Mouse (Mus musculus) hindbrain, embryonic 14.5 days (tissue): ENCODE results near the gene Shisa5. TPM values are rescaled to one million over a fixed set of nuclear protein-coding genes. Genes with fewer than 3 reads are reported as not detected.

Experiments used
- ATAC-seq: fragments of 200-750 bp; cut with Nextera tagmentation; 2 replicates; pipeline ENCODE4 v1.8.0; 2017; ENCODE audit warnings: moderate number of reproducible peaks, mild to moderate bottlenecking, moderate TSS enrichment, moderate library complexity; ENCODE audit not compliant: low FRiP score
- DNase-seq: peaks from one replicate; pipeline ENCODE4 v3.0.0-alpha.2; 2015; ENCODE audit warnings: low spot score
- H3K27ac ChIP-seq: fragments of 300-500 bp; sonication (generic); 2 replicates; pipeline ENCODE4 v1.5.1; 2014; ENCODE audit warnings: mild to moderate bottlenecking, moderate library complexity
- H3K27me3 ChIP-seq: fragments of 300-500 bp; sonication (generic); 2 replicates; pipeline ENCODE4 v1.6.1; 2014; ENCODE audit warnings: mild to moderate bottlenecking, low read length, mixed read lengths; ENCODE audit not compliant: control insufficient read depth, insufficient read depth
- H3K36me3 ChIP-seq: fragments of 300-500 bp; sonication (generic); replicated peaks from 2 replicates; pipeline ENCODE4 v1.6.1; 2014; ENCODE audit not compliant: control insufficient read depth, insufficient read depth
- H3K4me1 ChIP-seq: fragments of 300-500 bp; sonication (generic); replicated peaks from 2 replicates; pipeline ENCODE4 v1.6.1; 2014; ENCODE audit warnings: antibody characterized with exemption, low read length, mixed read lengths; ENCODE audit not compliant: control insufficient read depth, insufficient read depth
- H3K4me2 ChIP-seq: fragments of 300-500 bp; sonication (generic); replicated peaks from 2 replicates; pipeline ENCODE4 v1.6.1; 2014; ENCODE audit warnings: mild to moderate bottlenecking, moderate library complexity
- H3K4me3 ChIP-seq: fragments of 300-500 bp; sonication (generic); replicated peaks from 2 replicates; pipeline ENCODE4 v1.5.1; 2014; ENCODE audit warnings: mild to moderate bottlenecking, low read length
- H3K9ac ChIP-seq: fragments of 300-500 bp; sonication (generic); 2 replicates; pipeline ENCODE4 v1.6.1; 2014
- H3K9me3 ChIP-seq: fragments of 300-500 bp; sonication (generic); 2 replicates; pipeline ENCODE4 v1.6.1; 2016; ENCODE audit warnings: low read length; ENCODE audit not compliant: control insufficient read depth
- WGBS: fragments of 180-500 bp; shearing (Covaris S2); extraction: QIAGEN DNeasy Blood & Tissue Kit; methylation state at CpG from one replicate; pipeline ENCODE4 v1.1.7; 2014; 5-methylcytosine and 5-hydroxymethylcytosine counted together
- polyA plus RNA-seq: library from polyadenylated mRNA; unstranded; fragments of >200 nt; fragmentation: Nextera tagmentation; extraction: Ambion mirVana; gene quantifications from 2 replicates; pipeline ENCODE4 v1.2.1, GENCODE M21; 2014

Gene Shisa5
- polyA plus RNA-seq, result 57.9 and 60.9 TPM in 2 replicates

- under 1% methylated on average over 40 of the region's 40 CpGs for WGBS
- Histone ChIP-seq H3K4me3 (peak within 1 kb of the TSS; percentile 58), H3K9ac (peak within 1 kb of the TSS; percentile 69), H3K4me1 (peaks cover 9% of the 10 kb centered on the region; the same call in 1 of the 2 replicates), H3K36me3 (no peaks in the 10 kb centered on the region), H3K27me3 (no peaks in the 10 kb centered on the region), H3K9me3 (no peaks in the 10 kb centered on the region), H3K27ac (no peak within 1 kb of the TSS), H3K4me2 (peak within 1 kb of the TSS; percentile 89)
- ATAC-seq (peak; percentile 74), DNase-seq (peak; percentile 45)
Observed at GRCm38 (mm10) chr9:109038086-109038895, at the start of gene Shisa5. Shisa5 (plus strand) TSS chr9:109038565.

GRCm38 (mm10) chr9:108989802-108990461 is 48.4 kb upstream of the Shisa5 start:
- 85% methylated on average over 4 of the region's 4 CpGs for WGBS
- ATAC-seq (no peak), DNase-seq (no peak)
- H3K27me3 ChIP-seq, result no peaks in the 10 kb centered on the region
- H3K9ac ChIP-seq, result no peak overlapping the region
- H3K9me3 ChIP-seq, result no peaks in the 10 kb centered on the region
- H3K4me2 ChIP-seq, result no peak overlapping the region
- no peak overlapping the region for H3K27ac ChIP-seq
- H3K36me3 ChIP-seq, result no peaks in the 10 kb centered on the region
- H3K4me3 ChIP-seq, result no peak overlapping the region
- H3K4me1 ChIP-seq, result peaks cover 19% of the 10 kb centered on the region

- DNase-seq, result no peak
- 70% methylated on average over 7 of the region's 7 CpGs for WGBS
- H3K4me2 ChIP-seq, result no peak overlapping the region
- no peak for ATAC-seq
- H3K9ac ChIP-seq, result no peak overlapping the region
- H3K27ac ChIP-seq, result 0 out of 2 replicates have a peak overlapping the region, but pooled peaks have one; percentile 84
- no peaks in the 10 kb centered on the region for H3K36me3 ChIP-seq
- H3K4me1 ChIP-seq, result peaks cover 19% of the 10 kb centered on the region
- H3K27me3 ChIP-seq, result no peaks in the 10 kb centered on the region
- H3K9me3 ChIP-seq, result no peaks in the 10 kb centered on the region
- H3K4me3 ChIP-seq, result no peak overlapping the region
Observed at GRCm38 (mm10) chr9:108990462-108990820, 47.9 kb upstream of the Shisa5 start.

DNA sequence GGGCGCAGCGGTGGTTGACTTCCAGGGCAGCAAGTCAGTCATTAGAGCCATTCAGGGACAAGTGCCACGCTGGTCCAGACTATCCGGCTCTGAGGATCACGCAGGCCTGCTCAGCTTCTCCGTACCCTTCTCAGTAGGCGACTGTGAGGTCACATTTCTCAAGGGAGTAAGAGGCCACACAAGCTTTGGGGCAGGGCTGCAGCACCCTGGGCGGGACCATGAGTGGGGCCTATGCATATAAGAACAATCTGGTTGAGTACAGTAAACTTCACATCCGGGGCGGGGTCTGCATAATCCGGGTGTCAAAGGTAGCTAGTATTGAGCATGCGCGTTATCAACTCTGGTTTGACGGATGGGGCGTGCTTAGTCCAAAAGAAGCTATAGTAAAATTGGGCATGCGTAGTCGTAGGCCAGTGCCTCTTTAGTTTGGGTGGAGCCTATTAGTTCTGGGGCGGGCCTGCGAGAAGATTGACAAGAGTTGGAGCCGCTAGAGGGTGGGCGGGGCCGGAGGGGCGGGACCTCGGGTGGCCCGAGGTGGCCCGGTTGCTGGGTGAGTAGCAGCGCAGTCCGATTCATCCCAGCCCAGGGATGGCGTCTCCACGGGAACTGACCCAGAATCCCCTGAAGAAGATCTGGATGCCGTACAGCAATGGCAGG is 46.8 kb upstream of the Shisa5 start, which contains the start of gene Pfkfb4:
Gene Pfkfb4 (plus strand): TSS at position 351 of the 657 bp plus-strand sequence.
- 1% methylated on average over 31 of the region's 31 CpGs for WGBS

DNA sequence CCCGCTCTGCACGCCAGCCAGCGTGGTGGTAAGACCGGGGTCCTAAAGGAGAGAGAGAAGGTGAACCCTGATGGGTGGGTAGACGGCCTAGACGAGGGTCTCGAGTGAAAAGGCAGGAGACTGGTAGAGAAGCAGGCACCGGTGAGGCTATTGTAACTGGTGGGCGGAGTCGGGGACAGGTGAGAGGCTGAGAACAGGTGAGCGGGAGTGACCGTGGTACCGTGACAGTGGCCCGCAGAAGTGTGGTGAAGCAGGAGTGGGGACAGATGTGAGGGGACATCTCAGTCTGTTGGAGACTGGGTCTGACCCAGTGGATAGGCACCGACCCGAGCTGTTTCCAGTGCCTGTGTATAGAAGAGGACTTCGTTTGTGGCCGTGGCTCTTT is 46.3 kb upstream of the Shisa5 start:
- Histone ChIP-seq H3K9ac (peak overlapping the region; percentile 65), H3K36me3 (no peaks in the 10 kb centered on the region), H3K4me1 (peaks cover 19% of the 10 kb centered on the region), H3K4me3 (peak overlapping the region; percentile 51), H3K4me2 (peak overlapping the region; percentile 75), H3K27me3 (no peaks in the 10 kb centered on the region), H3K27ac (peak overlapping the region; percentile 55), H3K9me3 (no peaks in the 10 kb centered on the region)
- DNase-seq (no peak), ATAC-seq (no peak)
- WGBS, result 9% methylated on average over 18 of the region's 18 CpGs

More for the DNA sequence above, 46.8 kb upstream of the Shisa5 start, which contains the start of gene Pfkfb4:
- Histone ChIP-seq H3K9me3 (no peaks in the 10 kb centered on the region), H3K4me1 (peaks cover 19% of the 10 kb centered on the region), H3K4me3 (peak within 1 kb of the TSS; percentile 51), H3K27ac (peak within 1 kb of the TSS; percentile 84), H3K36me3 (no peaks in the 10 kb centered on the region), H3K9ac (peak within 1 kb of the TSS; percentile 65), H3K27me3 (no peaks in the 10 kb centered on the region), H3K4me2 (peak within 1 kb of the TSS; percentile 75)
- DNase-seq (peak; percentile 96), ATAC-seq (peak; percentile 95)

DNA sequence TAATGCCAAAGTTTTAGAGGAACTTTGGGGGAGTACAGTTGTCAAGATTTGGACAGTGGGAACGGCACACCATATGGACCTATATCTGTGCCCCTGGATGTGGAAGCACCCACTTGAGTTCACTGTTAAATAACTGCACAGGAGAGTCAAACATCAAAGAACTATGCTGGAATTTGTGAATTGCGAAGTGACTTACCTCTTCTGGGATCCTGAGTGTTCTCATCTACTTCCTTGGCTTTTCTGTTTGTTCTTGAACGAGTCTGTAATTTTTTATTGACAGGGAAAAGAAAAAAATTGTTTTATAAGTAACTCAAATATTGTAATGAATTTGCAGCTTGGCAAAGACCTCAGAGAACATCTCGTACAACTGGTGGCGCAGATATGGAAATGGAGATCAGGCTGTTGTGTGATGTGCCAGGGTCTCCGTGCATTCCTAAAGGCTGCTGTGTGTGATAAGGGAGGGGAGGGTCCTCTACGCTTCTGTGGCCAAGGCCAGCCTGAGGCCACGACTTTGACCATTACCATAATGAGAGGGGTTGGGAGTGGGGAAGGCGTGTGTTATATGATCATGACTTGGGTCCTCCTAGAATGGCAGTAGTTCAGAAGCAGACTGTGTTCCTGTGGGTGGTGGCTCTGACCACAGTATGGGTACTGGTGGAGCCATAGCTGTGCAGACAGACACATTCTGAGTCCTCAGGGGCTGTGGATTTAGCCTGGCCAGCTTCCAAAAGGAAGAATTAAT is 45.6 kb upstream of the Shisa5 start:
- 90% methylated on average over 9 of the region's 9 CpGs for WGBS
- Histone ChIP-seq H3K4me2 (peak overlapping the region; percentile 75), H3K27ac (no peak overlapping the region), H3K36me3 (no peaks in the 10 kb centered on the region), H3K4me1 (peaks cover 19% of the 10 kb centered on the region), H3K9me3 (no peaks in the 10 kb centered on the region), H3K9ac (peak overlapping the region; percentile 65), H3K27me3 (no peaks in the 10 kb centered on the region), H3K4me3 (peak overlapping the region; percentile 51)
- ATAC-seq, result no peak
- no peak for DNase-seq

GRCm38 (mm10) chr9:108996411-108996810 is 42.0 kb upstream of the Shisa5 start:
- 82% methylated on average over 9 of the region's 9 CpGs for WGBS
- no peak overlapping the region for H3K9ac ChIP-seq
- H3K27me3 ChIP-seq, result no peaks in the 10 kb centered on the region
- no peaks in the 10 kb centered on the region for H3K9me3 ChIP-seq
- no peak overlapping the region for H3K27ac ChIP-seq
- H3K4me3 ChIP-seq, result no peak overlapping the region
- ATAC-seq (no peak), DNase-seq (no peak)
- peaks cover 11% of the 10 kb centered on the region for H3K4me1 ChIP-seq
- no peak overlapping the region for H3K4me2 ChIP-seq
- no peaks in the 10 kb centered on the region for H3K36me3 ChIP-seq

GRCm38 (mm10) chr9:108998287-108999166 is 39.8 kb upstream of the Shisa5 start:
- H3K27me3 ChIP-seq, result no peaks in the 10 kb centered on the region
- H3K4me1 ChIP-seq, result no peaks in the 10 kb centered on the region
- DNase-seq (no peak), ATAC-seq (no peak)
- 84% methylated on average over 19 of the region's 19 CpGs for WGBS
- H3K4me2 ChIP-seq, result no peak overlapping the region
- H3K27ac ChIP-seq, result no peak overlapping the region
- no peaks in the 10 kb centered on the region for H3K9me3 ChIP-seq
- no peak overlapping the region for H3K4me3 ChIP-seq
- no peaks in the 10 kb centered on the region for H3K36me3 ChIP-seq
- no peak overlapping the region for H3K9ac ChIP-seq
